Comparison of ENCODE assay signal across 9 mouse cellular contexts in the genomic region with DNA sequence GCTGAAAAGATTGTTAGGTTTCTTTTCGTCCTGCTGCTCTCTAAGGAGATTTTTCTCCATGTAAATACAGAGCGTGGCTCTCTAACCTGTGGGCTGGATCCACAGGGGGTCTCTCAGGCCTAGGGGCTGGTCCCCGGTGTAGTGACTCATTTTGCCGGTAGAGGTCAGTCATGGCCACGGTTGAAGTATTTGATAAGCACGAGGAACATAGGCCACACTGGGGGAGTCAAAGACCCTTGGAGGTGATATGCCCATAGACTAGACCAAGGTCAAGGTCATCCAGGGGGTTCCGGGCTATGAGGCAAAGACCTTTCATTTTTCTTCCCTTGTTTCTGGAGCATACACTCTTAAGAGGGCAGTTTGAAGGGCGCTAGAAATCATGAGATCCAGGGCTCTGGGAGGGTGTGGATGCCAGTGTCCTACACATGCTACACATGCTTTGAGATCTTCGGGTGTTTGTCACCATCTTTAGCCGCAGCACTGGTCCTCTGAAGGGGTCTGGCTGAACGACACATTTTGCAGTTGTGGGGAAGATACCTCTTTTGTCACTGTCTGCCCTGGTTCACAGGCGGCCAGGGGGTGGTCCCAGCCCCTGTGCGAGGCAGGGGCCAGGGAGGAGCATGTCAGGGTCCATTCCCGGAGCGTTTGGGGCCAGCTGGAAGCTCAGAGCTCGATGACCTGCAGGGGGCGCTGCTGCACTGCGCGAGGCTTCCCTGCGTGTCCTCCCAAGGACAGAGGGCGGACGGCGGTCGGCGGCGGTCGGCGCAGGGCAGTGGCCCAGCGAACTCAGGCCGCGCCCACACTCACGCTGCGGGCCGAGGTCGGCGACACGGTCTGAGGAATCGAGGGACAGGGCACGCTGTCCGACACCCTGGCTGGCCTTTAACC.
DNase-seq lines count a peak whose midpoint lies in the region; ATAC-seq and TF ChIP-seq lines count a peak whose summit lies in the region.
"Had no signal": no experiment of that assay in that cellular context is flagged by ENCODE, and none has a peak within 500 bp of the region (broad histone marks: within the 10 kb centered on the region; RNA-seq: fewer than 3 reads in every experiment).

No protein-coding gene starts in this region.

- intact Hi-C loops in gastrocnemius, adult 2 months (cut with DNase I) = no loop called here

- H3K4me3 ChIP-seq in gastrocnemius, adult 2 months = peak overlapping the region; percentile 58
- H3K4me3 ChIP-seq in hindbrain, embryonic 16.5 days (ENCODE audit: low read length) = peak overlapping the region; percentile 51

- H3K4me1 ChIP-seq in hindbrain, embryonic 16.5 days (ENCODE audit: control insufficient read depth, insufficient read depth, low read depth, low read length) = peaks cover 3% of the 10 kb centered on the region; the same call in 1 of the 2 replicates

- no peak overlapping the region for H3K27ac ChIP-seq in gastrocnemius, adult 2 months
- peak overlapping the region; percentile 65 for H3K27ac ChIP-seq in hindbrain, embryonic 16.5 days (ENCODE audit: low read depth, low read length)
- H3K27ac ChIP-seq: macrophage had no signal

- H3K36me3 ChIP-seq in hindbrain, embryonic 16.5 days (ENCODE audit: control insufficient read depth, insufficient read depth, low read length) = no peaks in the 10 kb centered on the region

- 3% methylated on average over 40 of the region's 40 CpGs for WGBS in hindbrain, embryonic 16.5 days

- peak; percentile 77 for TF ChIP-seq CTCF in gastrocnemius, adult 2 months (IDR thresholded peaks at IDR 0.05)

- peak; percentile 96 for ATAC-seq in hindbrain, embryonic 16.5 days

- no peaks in the 10 kb centered on the region for H3K9me3 ChIP-seq in hindbrain, embryonic 16.5 days (ENCODE audit: control insufficient read depth, low read length)

- H3K4me2 ChIP-seq in hindbrain, embryonic 16.5 days (ENCODE audit: low read length) = peak overlapping the region; percentile 72

- peak; percentile 53 for DNase-seq in WW6 (ENCODE audit: low read depth, low spot score)
- DNase-seq in cerebellum, postnatal 25 days = peak; percentile 87 to 94
- peak; percentile 78 for DNase-seq in gastrocnemius, adult 2 months
- peak; percentile 65 for DNase-seq in left cerebral cortex, adult 11 months (ENCODE audit: low spot score)
- peak; percentile 76 for DNase-seq in lung, postnatal 36 days
- peak; percentile 88 to 90 for DNase-seq in right cerebral cortex, adult 2 months (ENCODE audit: low spot score in 2 of 2)
- DNase-seq in urinary bladder, postnatal 14 days (ENCODE audit: low spot score) = peak; percentile 83

- H3K27me3 ChIP-seq in hindbrain, embryonic 16.5 days (replicated peaks; ENCODE audit: control insufficient read depth, insufficient read depth, low read length) = no peaks in the 10 kb centered on the region

- H3K9ac ChIP-seq in hindbrain, embryonic 16.5 days (ENCODE audit: low read depth, low read length) = peak overlapping the region; percentile 73
